Mouse (Mus musculus) left cerebral cortex, postnatal 4 days (tissue): ENCODE measurements at regions not wholly inside any gene's neighbourhood (a gene's known extent, or its start where the extent isn't known, plus 50 kb on each side); places are given as distances from the start of the nearest gene placed in this dataset.
A peak's percentile ranks its signal among the peaks of the same experiment; 100 is the strongest.

Experiments used
- DNase-seq: peaks from one replicate; pipeline ENCODE4 v3.0.0-alpha.2; 2022
- intact Hi-C: fragments of 180-260 bp; cut with DNase I; formaldehyde crosslinking; loops from one replicate; pipeline ENCODE4 v1.15.1; 2025

DNA sequence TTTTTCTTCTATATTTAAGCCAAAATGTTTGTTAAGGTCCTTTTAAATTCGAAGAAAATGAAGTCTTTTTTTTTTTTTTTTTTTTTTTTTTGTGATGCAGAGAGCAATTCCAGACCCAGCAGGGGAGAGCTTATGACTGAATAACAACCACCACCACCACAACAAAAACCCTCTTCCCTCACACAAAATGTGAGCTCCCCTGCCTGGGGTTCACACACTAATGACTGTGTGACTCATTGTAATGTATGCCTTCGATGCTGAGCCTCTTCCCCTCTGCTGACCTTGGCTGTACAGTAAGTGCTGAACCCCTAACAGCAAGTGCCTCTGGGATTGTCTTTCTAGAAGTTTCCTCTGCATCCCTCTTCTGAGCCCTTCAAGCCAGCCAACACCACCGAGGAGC lies 383.6 kb downstream of the Pdcd6ip start:
- DNase-seq, result no peak
- intact Hi-C loops, result no loop called here

DNA sequence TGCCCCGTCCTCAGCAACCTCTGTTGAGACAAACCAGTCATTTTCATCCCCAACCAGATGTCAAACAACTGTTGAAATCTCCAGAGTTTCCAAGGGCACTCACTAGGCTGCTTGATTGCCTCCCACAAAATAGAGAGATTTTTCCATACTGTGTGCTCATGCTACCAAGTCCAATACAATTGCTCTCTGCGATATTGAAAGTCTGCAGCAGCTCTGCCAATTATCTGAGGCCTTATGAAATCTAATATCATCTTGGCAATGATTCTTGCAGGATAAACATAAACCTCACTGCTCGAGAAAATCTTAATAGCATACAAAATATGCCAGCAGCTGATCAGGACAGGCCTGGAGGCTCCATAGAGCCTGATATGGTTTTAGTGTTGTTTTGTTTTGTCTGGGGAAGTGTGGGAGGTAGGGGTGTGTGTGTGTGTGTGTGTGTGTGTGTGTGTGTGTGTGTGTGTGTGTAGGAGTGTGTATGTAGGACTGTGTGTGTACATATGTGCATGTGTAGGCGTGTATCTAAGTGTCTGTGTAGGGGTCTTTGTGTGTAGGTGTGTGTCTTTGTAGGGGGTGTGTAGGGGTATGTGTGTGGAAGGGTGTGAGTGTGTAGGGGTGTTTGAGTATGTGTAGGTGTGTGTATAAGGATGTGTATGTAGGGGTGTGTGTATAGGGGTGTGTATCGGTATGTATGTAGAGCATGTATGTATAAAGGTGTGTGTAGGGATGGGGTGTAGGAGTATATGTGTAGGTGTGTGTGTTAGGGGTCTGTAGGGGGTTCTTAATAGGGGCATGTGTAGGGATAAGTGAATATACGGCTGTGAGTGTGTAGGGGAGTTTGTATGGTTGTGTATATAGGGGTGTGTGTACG lies 398.1 kb downstream of the Pdcd6ip start:
- intact Hi-C loops, result no loop called here

GRCm38 (mm10) chr9:113305761-113306160 lies 402.3 kb downstream of the Pdcd6ip start:
- peak; percentile 47 for DNase-seq
- intact Hi-C loops, result no loop called here

More for the DNA sequence above, 398.1 kb downstream of the Pdcd6ip start:
- no peak for DNase-seq

DNA sequence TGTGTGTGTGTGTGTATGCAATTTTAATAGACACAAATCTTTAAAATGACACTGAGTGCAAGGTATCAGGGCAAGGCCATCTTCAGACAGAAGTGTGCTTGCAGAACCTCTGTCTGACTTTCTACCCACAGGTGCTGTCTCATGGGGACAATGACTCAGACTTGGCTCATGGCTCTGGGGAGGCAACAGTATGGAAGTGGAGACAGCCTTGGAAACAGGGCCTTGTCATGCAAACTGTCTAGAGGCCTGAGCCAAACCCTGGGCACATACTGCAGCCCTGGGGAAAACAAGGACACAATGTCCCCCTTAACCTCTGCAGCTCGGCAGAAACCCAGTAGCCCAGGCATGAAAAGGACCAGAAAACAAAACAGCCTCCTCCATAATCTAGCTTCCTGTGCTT lies 405.6 kb downstream of the Pdcd6ip start:
- DNase-seq, result no peak
- intact Hi-C loops, result no loop called here

DNA sequence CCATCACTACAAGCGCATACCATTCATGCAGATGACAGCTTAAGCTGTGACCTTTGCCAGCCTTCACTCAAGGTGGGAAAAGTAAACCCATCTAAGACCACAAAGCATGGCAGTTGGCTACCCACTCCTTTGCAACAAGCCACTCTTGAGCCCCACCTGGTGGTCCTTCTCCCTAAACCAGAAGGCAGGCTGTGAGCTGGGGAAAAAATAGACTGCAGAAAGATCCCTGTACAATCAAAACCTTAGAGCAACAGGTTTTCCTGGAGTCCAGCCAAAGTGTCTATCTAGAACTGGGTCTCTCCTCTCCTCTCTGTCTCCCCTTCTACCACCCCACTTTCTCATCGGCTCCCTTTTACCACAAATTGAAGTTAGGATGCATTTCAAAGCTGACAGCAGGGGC lies 407.2 kb downstream of the Pdcd6ip start:
- intact Hi-C loops, result no loop called here

DNA sequence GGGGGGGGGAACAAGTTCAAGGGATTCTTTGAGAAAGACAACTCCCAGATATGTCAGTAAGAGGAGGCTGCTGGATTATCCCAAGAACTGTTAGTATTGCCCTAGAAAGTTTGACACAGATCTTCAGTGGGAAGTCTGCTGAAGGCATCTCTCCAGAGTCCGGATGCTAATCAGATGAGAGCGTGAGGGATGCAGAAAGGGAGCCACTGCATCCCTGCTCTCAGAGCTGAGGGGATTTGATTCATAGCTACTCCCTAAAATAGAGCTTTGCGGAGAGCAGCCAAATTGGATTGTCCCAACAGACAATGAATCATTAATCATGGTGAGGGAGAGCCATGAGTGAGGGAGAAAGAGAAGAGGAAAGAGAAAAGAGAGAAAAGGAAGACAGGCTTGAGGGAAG lies 408.2 kb downstream of the Pdcd6ip start:
- intact Hi-C loops, result no loop called here
- DNase-seq, result no peak

More for the DNA sequence above, 407.2 kb downstream of the Pdcd6ip start:
- peak; percentile 72 for DNase-seq

DNA sequence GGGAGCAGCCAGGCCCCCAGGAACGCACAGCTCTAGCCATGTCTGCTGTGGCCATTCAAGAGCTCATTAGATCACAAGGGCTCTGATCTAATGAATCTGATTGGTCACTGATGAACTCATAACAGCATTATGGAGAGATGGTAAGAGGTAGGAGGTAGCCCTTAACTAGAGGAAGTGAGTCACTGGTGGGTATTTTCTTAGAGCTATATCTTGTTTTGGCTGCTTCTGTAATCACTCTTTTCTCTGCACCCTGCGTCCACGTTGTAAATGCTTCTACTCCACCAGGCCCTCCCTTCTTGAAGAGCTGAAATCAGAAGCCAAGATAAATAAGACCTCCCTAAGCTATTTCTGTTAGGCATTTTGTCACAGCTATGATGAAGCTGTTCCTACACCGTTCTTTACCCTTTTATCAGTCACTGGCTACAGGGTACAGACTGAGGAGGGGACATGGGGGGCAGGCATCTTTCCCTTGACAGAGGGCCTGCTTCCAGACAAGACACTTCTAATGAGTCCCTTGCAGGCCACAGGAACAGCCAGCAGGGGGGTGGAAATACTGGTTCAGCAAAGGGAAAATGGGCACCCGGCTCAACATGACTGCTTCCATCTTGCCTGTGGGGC lies 412.1 kb downstream of the Pdcd6ip start:
- DNase-seq, result no peak
- intact Hi-C loops, result no loop called here

DNA sequence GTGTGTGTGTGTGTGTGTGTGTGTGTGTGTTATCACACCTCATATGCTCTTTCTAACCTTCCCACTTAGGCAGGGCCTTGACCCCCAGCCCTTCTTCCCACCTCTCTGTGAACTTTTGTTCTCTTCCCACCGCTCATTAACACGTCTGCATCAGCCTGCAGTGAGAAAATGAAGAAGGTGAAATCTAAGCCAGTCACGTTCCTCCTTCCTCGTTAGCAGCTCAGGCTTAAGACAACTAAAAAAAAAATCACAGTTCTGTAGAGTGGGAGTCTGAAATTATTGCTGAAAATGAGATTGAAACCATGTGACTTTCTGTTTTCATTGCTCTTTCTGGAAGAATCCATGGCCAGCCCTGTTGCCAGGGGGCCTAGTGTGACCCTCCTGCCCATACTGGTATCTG lies 420.7 kb downstream of the Pdcd6ip start:
- no peak for DNase-seq
- intact Hi-C loops, result no loop called here

- intact Hi-C loops, result no loop called here
- DNase-seq, result no peak
Observed at GRCm38 (mm10) chr9:113283244-113283643, 424.8 kb downstream of the Pdcd6ip start.

DNA sequence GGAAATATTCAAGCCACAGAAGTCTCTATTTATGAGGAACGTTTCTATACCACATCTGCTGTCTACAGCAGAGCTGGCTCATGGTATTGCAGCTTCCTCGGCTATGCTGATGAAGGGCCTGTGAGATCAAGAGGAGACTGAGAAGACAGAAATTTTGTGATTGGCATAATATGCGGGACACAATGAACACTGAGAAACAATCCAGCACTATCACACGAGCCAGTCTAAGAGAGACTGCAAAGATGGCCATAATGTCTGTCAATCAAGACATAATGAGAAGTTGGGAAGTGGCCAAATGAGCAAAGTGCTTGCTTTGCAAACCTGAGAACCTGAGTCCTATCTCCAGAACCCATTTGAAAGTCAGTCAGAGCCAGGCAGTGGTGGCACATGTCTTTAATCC lies 437.5 kb downstream of the Pdcd6ip start:
- no peak for DNase-seq
- intact Hi-C loops, result no loop called here

DNA sequence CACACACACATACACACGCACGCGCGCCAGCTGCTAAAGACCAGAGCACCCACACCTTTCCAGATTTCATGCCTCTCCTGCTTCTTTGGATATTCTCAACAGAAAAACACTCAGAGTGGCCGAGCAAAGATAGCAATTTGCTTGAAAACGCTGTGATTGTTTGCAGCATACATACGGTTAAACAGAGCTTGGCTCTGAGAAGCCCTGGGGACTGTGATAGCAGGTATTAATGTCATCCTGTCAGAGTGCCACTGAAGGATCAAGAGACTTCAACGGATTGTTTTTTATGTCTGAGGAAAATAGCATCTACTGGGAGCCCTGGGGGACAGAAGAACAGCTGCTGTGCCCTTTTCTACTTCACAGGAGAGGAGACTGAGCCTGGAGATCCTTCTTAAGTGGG lies 440.4 kb downstream of the Pdcd6ip start:
- DNase-seq, result no peak

GRCm38 (mm10) chr9:113263636-113264035 lies 444.4 kb downstream of the Pdcd6ip start:
- DNase-seq, result no peak

More for the DNA sequence above, 440.4 kb downstream of the Pdcd6ip start:
- intact Hi-C loops, result no loop called here

DNA sequence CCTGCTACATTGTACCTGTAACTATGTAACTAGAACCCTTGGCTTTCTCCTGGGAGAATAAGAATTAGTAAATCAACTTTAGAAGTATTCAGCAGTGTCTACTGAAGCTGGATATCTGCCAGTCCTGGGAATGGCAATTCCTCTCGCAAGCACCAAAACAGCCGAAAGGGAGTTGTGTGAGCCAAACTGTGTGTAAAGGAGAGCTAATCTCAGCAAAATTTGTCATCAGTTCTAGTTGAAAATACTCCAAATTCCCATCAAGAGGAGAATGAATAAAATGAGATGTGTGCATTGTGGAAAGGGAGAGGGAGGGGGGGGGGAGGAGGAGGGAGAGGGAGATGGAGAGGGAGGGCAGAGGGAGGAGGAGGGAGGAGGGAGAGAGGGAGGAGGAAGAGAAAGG lies 447.8 kb downstream of the Pdcd6ip start:
- intact Hi-C loops, result no loop called here
- no peak for DNase-seq

More at GRCm38 (mm10) chr9:113263636-113264035, 444.4 kb downstream of the Pdcd6ip start:
- intact Hi-C loops, result no loop called here

DNA sequence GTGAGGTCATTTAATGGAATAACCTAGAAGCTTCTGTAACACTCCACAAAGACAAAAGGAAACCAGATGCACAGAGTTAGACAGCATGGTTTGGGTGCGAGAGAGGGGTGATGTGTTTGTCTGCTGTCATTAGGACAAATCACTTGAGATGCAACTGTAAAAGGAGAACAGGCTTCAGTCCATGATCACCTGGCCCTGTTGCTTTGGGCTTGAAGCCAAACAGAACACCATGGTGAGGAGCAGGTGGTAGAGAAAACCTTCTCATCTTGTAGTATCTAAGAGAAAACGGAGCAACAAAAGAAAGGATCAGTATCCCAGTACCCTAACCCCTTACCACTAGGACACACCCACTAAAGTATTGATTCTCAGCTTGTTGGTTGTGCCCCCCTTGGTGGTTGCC lies 449.5 kb downstream of the Pdcd6ip start:
- intact Hi-C loops, result no loop called here
- DNase-seq, result no peak

- no peak for DNase-seq
- intact Hi-C loops, result no loop called here
Observed at GRCm38 (mm10) chr9:113248703-113249274, 459.3 kb downstream of the Pdcd6ip start.

- DNase-seq, result no peak
- intact Hi-C loops, result no loop called here
Observed at GRCm38 (mm10) chr9:113247950-113248349, 460.1 kb downstream of the Pdcd6ip start.

GRCm38 (mm10) chr9:113243870-113244269 lies 464.2 kb downstream of the Pdcd6ip start:
- DNase-seq, result no peak
- intact Hi-C loops, result no loop called here

- no peak for DNase-seq
- intact Hi-C loops, result no loop called here
Observed at GRCm38 (mm10) chr9:113233370-113233769, 474.7 kb downstream of the Pdcd6ip start.

DNA sequence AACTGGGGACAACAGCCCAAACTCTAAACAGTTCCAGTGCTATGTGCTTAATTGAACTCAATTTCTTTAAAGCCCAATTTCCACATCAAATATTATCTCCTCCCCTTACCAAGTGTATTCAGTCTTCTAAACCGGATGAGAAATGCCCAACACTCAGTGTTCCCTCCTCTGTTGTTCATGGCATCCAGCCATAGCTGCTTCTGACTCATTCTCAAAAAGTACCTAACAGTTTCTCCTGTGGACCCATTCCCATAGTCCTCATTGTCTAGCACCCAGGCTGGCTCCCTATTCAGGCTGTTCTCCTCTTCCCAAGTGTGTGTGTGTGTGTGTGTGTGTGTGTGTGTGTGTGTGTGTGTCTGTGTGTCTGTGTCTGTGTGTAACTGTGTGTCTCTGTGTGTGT lies 478.7 kb downstream of the Pdcd6ip start:
- no peak for DNase-seq
- intact Hi-C loops, result no loop called here

DNA sequence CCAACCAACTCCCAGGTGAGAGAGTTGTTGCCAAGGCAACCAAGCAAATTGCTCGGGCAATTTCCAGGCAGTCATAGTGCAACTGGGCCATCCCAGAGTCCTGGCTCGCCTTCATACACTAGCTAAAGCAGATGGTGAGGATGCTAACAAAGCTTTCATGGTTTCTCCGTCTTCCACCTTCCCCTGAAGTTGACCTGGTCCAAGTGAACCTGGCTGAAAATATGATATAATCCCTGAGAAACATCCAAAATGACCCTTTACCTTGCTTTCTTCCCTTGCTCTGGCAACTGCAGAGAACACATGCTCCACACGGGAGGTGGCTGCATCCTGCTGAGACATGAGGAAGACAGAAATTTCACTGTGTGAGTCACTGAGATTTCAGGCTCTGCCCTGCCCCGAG lies 494.1 kb downstream of the Pdcd6ip start:
- intact Hi-C loops, result no loop called here
- DNase-seq, result peak; percentile 5

- no peak for DNase-seq
- intact Hi-C loops, result no loop called here
Observed at GRCm38 (mm10) chr9:113212389-113212788, 495.7 kb downstream of the Pdcd6ip start.

GRCm38 (mm10) chr9:113208181-113208580 lies 499.9 kb downstream of the Pdcd6ip start:
- intact Hi-C loops, result no loop called here
- DNase-seq, result no peak
